Mouse (Mus musculus): Measurements from ENCODE around the gene Scamp4. TPM values are rescaled to one million over a fixed set of nuclear protein-coding genes. Genes with fewer than 3 reads are reported as not detected.
"Not testable (repeated sequence)": the region's sequence is repeated elsewhere in the genome, so short reads cannot be mapped to it uniquely, and the experiment has no call there.

Gene Scamp4
- total RNA-seq, 2 experiments from 2014 or later = 19.8 to 23.5 TPM

- intact Hi-C loops (cut with DNase I) = loop anchor here (2.0 kb wide), 2 partner anchors 25 to 33 kb away; partner anchors contain the start of genes Adat3 and Scamp4
- peak; percentile 98 to 99 for DNase-seq
Observed at GRCm38 (mm10) chr10:80577195-80578130, 25.2 kb upstream of the Scamp4 start, which contains the start of gene Klf16. Gene Klf16 (minus strand): TSS chr10:80577321.

DNA sequence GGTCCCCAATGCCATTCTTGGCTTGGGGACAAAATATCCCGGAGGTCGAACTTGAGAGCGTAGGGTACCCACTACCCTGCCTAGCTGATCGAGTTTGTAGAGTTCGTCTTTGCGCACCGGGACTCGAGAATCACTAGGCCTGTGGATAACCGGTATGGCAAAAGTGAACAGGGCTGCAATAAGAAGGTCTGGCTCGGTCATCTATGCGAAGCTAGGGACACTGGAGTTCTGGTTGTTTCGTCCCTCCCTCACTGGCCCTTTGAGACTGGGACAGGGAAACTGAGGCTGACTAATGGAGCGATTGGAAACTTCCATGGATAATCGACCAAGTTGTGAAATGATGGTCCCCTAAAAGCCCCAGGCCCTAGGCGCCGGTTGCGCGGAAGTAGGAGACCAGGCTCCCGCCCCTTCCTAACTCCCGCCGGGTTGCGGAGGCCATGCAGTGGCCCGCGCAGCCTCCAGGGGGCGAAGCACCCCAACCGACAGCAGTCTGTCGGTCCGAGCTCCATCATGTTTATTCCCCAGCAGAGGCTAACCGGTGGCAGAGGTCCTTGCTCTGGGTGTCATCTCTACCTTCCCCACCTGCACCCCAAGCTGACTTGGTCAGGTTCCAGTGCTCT, 24.4 kb upstream of the Scamp4 start:
- DNase-seq = peak; percentile 89 to 90
- intact Hi-C loops (cut with DNase I) = loop anchor here (2.0 kb wide), 2 partner anchors 25 to 33 kb away; partner anchors contain the start of genes Adat3 and Scamp4

DNA sequence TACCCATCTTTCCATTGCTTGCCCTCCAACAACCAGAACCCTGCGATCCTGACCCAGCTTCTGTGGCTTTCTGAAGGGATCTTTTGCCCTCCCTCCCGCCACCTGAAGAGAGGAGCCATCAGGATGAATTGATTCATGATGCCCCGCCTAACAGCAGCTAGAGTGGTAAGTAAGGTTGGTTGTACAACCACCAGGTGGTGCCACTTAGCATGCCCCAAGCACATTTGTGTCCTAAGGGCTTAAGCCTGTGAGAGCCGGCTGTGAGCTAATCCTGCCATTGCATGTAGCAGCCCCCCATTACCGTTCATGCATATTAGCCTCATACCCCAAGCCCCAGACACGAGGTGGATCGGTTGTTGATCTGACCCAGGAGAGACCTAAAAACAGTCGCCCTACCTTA, 23.8 kb upstream of the Scamp4 start:
- intact Hi-C loops (cut with DNase I) = loop anchor here (2.0 kb wide), 2 partner anchors 24 to 32 kb away; partner anchors contain the start of genes Adat3 and Scamp4
- peak; percentile 53 to 69 for DNase-seq

GRCm38 (mm10) chr10:80583047-80583446, 19.6 kb upstream of the Scamp4 start:
- DNase-seq = no peak
- intact Hi-C loops (cut with DNase I) = no loop called here

GRCm38 (mm10) chr10:80584045-80584488, 18.6 kb upstream of the Scamp4 start:
- DNase-seq = peak; percentile 35 to 44
- intact Hi-C loops (cut with DNase I) = no loop called here

DNA sequence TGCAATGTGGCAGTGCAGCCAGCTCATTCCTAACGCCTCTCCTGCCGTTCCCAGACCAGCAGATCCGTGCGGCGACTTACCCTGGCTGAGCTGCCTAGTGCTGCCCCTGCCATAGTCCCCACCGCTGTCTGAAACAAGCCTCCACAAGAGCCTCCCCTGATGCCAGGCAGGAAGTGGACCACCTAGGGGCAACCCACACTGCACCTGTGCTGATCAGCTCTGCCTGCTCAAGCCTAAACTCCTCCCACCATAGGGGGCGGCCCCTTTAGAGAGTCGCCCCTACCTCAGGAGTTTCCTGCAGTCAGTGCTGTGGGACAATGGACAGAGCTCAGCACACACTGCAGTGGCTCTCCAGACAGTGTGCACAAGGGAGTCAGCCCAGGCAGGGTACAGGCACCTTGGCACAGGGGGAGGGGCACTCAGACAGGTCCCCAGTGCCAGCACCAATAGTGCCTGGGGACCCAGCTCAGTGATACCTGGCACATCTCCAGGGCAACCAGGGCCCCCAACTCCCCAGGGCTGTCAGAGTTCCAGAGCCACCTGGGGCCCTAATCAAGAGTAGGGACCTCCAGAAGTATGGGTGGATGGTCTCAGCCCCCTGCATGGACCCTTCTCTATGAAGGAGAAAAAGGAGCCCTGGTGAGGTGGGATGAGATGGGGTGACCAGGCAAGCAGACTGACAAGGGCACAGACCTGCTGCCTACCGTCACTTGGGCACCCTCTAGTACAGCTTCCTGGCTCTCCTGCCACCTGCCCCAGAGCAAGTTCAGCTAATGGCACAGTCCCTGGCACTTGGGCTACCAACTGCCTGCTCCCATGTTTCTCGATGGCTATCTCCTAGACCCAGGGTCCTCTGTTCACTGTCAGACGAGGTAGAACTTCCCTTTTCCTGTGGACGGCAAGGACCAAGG, 17.8 kb upstream of the Scamp4 start:
- intact Hi-C loops (cut with DNase I) = no loop called here
- no peak for DNase-seq

GRCm38 (mm10) chr10:80585581-80585980, 17.1 kb upstream of the Scamp4 start:
- intact Hi-C loops (cut with DNase I) = no loop called here

GRCm38 (mm10) chr10:80586407-80587304, 16.0 kb upstream of the Scamp4 start:
- intact Hi-C loops (cut with DNase I) = no loop called here
- no peak for DNase-seq

More at GRCm38 (mm10) chr10:80585581-80585980, 17.1 kb upstream of the Scamp4 start:
- no peak for DNase-seq

GRCm38 (mm10) chr10:80587305-80587657, 15.4 kb upstream of the Scamp4 start:
- DNase-seq = peak; percentile 54 to 61
- intact Hi-C loops (cut with DNase I) = no loop called here

GRCm38 (mm10) chr10:80589127-80589878, 13.4 kb upstream of the Scamp4 start:
- no peak for DNase-seq
- intact Hi-C loops (cut with DNase I) = no loop called here

- intact Hi-C loops (cut with DNase I) = no loop called here
Observed at GRCm38 (mm10) chr10:80589879-80590854, 12.5 kb upstream of the Scamp4 start, which contains the start of gene Abhd17a. Gene Abhd17a (minus strand): TSS chr10:80590341.

DNA sequence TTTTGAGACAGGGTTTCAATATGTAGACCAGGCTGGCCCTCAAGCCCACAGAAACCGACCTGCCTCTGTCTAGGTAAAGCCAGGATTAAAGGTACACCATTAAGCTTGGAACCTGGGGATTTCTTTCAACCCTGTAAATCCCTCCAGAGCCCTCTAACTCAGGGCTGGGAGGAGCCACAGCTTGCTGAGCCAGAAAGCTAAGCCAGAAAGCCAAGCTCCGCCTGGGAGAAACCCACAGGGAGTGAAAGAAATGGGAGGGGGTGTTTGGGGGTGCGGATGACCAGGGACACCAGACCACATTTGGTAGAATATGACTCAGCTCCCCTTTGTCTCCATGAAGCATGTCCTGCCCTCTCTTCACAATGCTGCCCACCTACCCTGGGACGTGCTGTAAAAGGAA, 6.4 kb upstream of the Scamp4 start:
- no peak for DNase-seq
- intact Hi-C loops (cut with DNase I) = no loop called here

More at GRCm38 (mm10) chr10:80589879-80590854, 12.5 kb upstream of the Scamp4 start, which contains the start of gene Abhd17a:
- DNase-seq = peak; percentile 93 to 98

DNA sequence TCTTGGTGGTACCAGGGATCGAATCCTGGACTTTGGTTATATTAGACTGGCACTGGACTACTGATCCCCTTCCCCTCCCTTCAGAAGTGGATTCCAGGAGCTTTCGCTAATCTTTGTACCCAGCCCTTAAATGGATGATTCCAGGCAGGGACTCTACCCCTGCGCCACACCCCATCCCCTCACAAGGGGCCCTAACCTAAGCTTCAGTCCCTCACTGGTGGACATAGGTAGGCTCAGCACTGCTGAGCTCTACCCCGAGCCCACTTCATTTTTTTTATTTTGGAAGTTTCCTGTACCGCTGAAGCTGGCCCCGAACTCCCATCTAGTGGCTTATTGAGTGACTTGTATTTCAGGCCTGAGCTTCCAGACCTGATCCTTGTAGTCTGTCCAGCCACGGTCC, 692 bp downstream of the Scamp4 start:
- intact Hi-C loops (cut with DNase I) = loop anchor here (2.0 kb wide), 1 partner anchor 25 kb away; no protein-coding TSS in a partner anchor
- DNase-seq = no peak

GRCm38 (mm10) chr10:80604001-80604509, 1.4 kb downstream of the Scamp4 start:
- no peak for DNase-seq
- intact Hi-C loops (cut with DNase I) = no loop called here

DNA sequence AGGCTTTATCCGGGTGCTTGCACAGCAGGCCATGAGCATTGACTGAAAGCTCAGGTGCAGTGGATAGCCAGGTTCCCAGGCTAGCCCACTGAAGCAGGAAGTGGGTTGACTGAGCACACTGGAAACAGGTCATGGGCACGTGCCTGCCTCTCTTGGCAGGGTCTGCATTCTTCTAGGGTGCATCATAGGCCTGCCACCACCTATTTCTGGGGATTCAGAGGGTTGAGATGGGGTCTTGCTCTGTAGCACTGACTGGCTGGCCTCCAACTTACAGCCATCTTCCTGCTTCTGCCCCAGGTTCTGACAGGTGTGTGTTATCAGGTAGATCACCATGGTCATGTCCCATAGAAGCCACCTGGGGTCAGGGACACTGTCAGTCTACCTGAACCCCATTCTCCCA, 2.3 kb downstream of the Scamp4 start:
- intact Hi-C loops (cut with DNase I) = no loop called here
- DNase-seq = no peak

DNA sequence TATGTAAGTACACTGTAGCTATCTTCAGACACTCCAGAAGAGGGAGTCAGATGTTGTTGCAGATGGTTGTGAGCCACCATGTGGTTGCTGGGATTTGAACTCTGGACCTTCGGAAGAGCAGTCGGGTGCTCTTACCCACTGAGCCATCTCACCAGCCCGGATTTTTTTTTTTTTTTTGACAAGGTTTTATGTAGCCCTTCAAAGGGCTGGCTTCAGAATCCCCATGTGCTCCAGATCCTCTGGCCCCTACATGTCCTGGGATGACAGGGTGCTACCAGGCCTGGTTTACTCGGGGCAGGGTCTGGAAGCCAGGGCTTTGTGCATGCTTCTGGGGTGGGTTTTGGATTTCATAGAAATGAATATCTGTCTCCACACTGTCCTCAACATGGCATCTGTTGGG, 3.0 kb downstream of the Scamp4 start, which contains the start of gene Gm49322:
Gene Gm49322 (plus strand): TSS at position 301 of the 400 bp plus-strand sequence.
- intact Hi-C loops (cut with DNase I); DNase-seq: not testable (repeated sequence)

DNA sequence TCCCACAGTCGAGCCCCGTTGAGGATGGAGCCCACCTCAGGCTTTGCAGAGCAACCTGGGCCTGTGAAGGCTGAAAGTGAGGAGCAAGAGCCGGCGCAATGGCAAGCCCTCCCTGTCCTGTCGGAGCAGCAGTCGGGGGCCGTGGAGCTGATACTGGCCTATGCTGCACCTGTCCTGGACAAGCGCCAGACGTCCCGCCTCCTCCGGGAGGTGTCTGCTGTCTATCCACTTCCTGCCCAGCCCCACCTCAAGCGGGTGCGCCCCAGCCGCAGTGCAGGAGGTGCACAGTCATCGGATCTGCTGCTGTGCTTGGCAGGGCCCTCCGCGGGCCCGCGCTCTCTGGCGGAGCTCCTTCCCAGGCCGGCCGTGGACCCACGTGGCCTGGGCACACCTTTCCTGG, 3.6 kb downstream of the Scamp4 start:
- intact Hi-C loops (cut with DNase I) = no loop called here
- DNase-seq = no peak
